Mouse (Mus musculus): ENCODE results near the gene Vmn1r203. TPM values are rescaled to one million over a fixed set of nuclear protein-coding genes. Genes with fewer than 3 reads are reported as not detected.
"Not testable (repeated sequence)": the region's sequence is repeated elsewhere in the genome, so short reads cannot be mapped to it uniquely, and the experiment has no call there.

Gene Vmn1r203
- total RNA-seq (2017), result 0.10 and 0.14 TPM in 2 replicates

- ATAC-seq (replicated peaks; ENCODE audit: low read depth, poor library complexity, severe bottlenecking), result no peak
Observed at GRCm38 (mm10) chr13:22517814-22518213, at the start of gene Vmn1r203. Gene Vmn1r203 (plus strand): TSS chr13:22518114.

- ATAC-seq (replicated peaks; ENCODE audit: low read depth, poor library complexity, severe bottlenecking), result no peak
Observed at GRCm38 (mm10) chr13:22471623-22472022, 46.3 kb upstream of the Vmn1r203 start, which contains the start of gene Vmn1r201. Gene Vmn1r201 (plus strand): TSS chr13:22471923.

DNA sequence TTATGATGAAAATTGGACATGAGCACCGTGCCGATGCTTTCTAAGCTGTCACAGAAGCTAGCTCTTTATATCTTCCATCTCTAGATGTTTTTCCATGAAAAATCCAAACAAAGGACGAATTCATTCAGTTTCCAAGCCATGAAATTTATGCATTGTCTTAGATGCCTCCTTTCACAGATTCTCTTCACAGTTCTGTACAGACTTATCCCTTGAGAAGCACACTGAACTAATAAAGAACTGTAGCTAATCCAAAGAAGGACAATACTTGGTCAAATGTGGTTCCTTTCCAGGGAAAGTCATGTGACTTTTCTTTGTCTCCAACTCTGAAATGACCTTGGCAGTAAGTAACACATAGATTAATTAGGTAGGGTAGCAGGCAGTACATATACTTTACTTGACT lies 15.5 kb upstream of the Vmn1r203 start:
- ATAC-seq (replicated peaks; ENCODE audit: low read depth, poor library complexity, severe bottlenecking), result no peak

GRCm38 (mm10) chr13:22505281-22505680 lies 12.6 kb upstream of the Vmn1r203 start, which contains the start of gene Vmn1r202:
Gene Vmn1r202 (minus strand): TSS chr13:22505381.
- ATAC-seq (replicated peaks; ENCODE audit: low read depth, poor library complexity, severe bottlenecking), result no peak

DNA sequence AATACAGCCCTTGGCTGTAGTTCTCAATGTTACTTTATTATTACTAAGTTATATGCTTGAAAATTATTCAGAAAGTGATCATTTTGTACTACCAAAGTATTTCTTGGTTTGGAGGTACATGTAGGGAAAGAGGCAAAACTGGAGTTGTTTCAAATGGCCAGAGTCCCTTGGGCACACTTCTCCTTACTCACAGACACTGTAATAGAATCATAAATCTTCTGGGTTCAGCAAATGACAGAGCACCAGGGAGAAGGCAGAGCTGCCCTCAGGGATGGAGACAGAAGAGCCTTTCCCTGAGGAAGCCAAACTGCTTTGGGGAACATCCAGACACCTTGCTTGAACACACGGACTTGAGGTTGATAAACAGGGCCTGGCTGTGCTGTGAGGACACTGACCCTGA lies 35.0 kb downstream of the Vmn1r203 start, which contains the start of gene Vmn1r204:
Vmn1r204 (plus strand) TSS at position 301 of the 400 bp plus-strand sequence.
- ATAC-seq (replicated peaks; ENCODE audit: low read depth, poor library complexity, severe bottlenecking), result not testable (repeated sequence)

- ATAC-seq (replicated peaks; ENCODE audit: low read depth, poor library complexity, severe bottlenecking), result not testable (repeated sequence)
Observed at GRCm38 (mm10) chr13:22574911-22575310, 57.0 kb downstream of the Vmn1r203 start.

Other genes with a start within 250 kb of the Vmn1r203 start
- not detected in 2 replicates for gene Vmn1r195, start 247.6 kb upstream of the Vmn1r203 start, total RNA-seq (2017)
- not detected in 2 replicates for gene Vmn1r196, start 228.2 kb upstream of the Vmn1r203 start, total RNA-seq (2017)
- not detected in 2 replicates for gene Vmn1r197, start 193.5 kb upstream of the Vmn1r203 start, total RNA-seq (2017)
- not detected in 2 replicates for gene Vmn1r198, start 167.8 kb upstream of the Vmn1r203 start, total RNA-seq (2017)
- not detected in 2 replicates for gene Vmn1r199, start 138.3 kb upstream of the Vmn1r203 start, total RNA-seq (2017)
- gene Vmn1r200, start 127.7 kb upstream of the Vmn1r203 start, total RNA-seq (2017), result not detected in 2 replicates
- gene Vmn1r201, start 46.2 kb upstream of the Vmn1r203 start, total RNA-seq (2017), result not detected in 2 replicates
- gene Vmn1r202, start 12.7 kb upstream of the Vmn1r203 start, total RNA-seq (2017), result not detected in 2 replicates
- not detected in 2 replicates for gene Vmn1r204, start 35.1 kb downstream of the Vmn1r203 start, total RNA-seq (2017)
- gene Vmn1r205, start 74.9 kb downstream of the Vmn1r203 start, total RNA-seq (2017), result not detected in 2 replicates
- gene Vmn1r206, start 106.1 kb downstream of the Vmn1r203 start, total RNA-seq (2017), result not detected in 2 replicates
- not detected in 2 replicates for gene Vmn1r207-ps, start 211.5 kb downstream of the Vmn1r203 start, total RNA-seq (2017)